Mouse (Mus musculus): ENCODE results near the gene Gpc3.
"Not testable (repeated sequence)": the region's sequence is repeated elsewhere in the genome, so short reads cannot be mapped to it uniquely, and the experiment has no call there.

The Gpc3 gene

DNA sequence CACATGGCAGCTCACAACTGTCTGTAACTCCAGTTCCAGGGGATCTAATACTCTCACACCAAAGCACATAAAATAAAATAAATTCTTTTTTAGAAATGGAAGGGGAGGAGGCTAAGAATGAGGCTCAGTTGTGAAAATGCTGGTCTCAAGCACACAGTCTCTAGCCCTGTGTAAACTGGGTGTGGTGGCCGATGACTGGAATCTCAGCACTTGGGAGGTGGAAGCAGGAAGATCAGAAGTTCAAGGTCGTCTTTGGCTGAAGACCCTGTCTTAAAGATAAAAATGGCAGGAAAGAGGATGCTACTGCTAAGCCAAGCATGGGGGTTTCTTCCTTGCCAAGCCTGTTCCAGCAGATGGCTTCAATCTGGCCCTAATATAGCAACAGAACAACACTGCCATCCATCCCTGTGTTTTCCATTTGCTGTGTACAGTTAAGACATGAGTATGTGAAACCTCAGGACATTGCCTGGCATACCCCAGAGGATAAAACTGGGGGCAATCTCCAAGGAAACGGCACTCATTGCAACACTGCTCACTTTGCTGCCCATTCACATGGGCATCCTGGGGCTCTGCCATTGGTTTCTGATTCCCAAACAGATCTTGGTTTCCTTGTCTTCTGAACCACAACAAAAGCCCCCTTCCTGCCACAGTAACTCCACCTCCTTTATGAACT lies 334.9 kb downstream of the Gpc3 start:
- CTCF ChIA-PET, result no interaction called here

DNA sequence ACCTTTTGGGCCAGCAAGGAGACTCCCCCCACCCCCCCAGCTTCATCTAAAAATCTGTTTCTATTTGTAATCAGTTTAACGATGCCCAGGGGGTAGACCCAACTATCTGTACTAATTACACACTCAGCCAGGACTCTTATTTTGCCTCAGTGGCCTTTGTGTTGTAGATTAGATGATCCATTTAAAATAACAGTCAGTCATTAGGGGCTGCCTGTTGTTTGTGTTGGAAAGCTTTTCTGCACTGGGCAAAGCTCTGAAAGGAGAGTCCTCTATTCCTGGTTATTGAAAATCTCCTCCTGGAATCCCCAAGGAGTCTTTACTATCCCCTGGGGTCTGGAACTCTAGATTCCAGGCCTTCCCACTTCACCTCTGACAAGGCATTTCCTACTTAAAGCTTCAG lies 336.2 kb downstream of the Gpc3 start:
- CTCF ChIA-PET, result no interaction called here

DNA sequence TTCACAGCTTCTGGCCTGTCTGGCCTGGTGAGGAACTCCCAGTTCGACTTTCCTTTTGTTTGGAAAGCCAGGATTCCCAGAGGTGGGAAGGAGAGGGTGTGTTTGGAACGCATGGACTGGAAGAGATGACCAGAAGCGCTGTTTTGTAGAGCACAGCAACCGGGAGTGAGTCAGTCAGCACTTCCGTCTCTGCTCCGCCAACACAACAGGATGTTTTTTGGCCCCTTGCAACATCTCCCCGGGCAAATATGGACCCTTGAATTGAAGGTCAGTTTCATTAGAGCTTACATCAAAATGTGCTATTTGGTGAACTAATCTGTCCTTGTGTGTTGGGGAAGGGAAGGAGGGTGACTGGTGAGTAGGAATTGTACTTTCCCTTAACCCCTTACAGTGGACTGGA lies 340.7 kb downstream of the Gpc3 start:
- CTCF ChIA-PET, result no interaction called here

DNA sequence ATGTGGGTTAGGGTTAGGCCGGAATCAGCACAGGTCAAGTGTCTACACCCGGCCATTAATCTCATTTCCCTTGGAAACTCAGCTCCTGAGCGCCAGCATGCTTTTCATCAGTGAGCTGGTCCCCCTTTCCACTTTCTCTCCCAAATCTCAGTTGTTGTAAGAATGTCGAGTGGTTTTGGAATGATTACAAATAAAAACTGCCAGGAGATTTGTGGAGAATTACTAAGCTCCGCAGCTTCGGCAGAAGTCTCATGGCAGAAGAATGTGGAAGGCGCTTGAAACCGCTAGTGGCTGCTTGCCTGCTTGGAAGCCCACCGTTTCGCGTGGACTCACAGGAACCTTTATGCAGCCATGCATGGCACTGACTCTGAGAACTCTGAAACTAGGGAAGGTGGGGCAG lies 351.8 kb downstream of the Gpc3 start:
- CTCF ChIA-PET, result no interaction called here

DNA sequence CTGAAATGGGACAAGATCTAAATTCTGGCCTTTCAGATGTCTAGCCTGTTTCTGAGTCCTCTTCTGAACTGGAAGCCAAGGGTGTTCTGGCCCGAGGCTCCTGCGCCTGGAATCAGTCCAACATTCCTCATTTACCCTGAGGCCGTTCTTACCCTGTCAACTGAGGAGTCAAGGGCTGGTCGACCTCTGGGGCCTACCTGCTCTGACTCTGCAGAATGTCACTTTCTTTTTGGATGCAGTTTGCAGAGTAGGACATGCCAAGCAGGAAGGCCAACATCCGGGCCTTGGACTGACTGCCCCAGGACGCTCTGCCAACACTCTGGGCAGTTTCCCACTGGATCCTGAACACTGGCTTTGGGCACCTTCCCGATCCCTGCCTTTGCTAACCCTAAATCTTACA lies 352.2 kb downstream of the Gpc3 start:
- CTCF ChIA-PET, result no interaction called here

- CTCF ChIA-PET, result not testable (repeated sequence)
These were observed 354.0 kb downstream of the Gpc3 start for GRCm38 (mm10) chrX:52259771-52260170.

DNA sequence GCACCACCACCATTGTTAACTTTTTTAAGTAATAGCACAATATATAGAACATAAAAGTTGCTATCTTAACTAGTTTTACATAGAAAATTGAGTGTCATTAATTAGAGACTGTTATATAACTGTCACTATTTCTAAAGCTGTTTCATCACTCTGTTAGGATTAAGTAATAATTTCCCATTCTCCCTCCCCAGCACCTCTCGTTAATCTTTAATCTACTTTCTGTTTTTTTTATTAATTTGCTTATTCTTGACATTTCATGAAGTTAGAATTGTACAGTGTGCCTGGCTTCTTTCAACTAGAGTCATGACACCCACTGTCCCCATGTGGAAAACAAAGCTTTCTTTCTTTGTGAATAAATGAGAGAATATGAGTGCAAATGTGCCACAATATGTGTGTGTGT lies 359.2 kb downstream of the Gpc3 start:
- CTCF ChIA-PET, result no interaction called here

GRCm38 (mm10) chrX:52245694-52246297 lies 368.0 kb downstream of the Gpc3 start:
- CTCF ChIA-PET, result no interaction called here

DNA sequence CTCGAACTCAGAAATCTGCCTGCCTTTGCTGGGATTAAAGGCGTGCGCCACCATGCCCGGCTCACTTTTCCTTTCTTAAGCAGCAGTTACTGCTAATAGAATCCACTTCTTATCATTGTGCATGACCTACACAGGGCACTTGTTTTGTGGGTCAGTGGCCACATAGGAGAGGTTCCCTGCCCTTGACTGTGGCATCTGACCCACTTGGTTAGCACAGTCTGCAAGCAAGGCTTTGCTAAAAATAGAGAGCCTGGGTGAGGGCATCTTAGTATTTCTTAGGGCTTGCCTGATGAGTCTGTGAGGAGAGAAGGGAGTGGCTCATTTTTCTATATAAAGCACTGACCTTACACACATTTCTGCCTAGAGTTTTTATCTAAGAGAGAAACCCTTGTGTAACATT lies 376.3 kb downstream of the Gpc3 start:
- CTCF ChIA-PET, result no interaction called here

DNA sequence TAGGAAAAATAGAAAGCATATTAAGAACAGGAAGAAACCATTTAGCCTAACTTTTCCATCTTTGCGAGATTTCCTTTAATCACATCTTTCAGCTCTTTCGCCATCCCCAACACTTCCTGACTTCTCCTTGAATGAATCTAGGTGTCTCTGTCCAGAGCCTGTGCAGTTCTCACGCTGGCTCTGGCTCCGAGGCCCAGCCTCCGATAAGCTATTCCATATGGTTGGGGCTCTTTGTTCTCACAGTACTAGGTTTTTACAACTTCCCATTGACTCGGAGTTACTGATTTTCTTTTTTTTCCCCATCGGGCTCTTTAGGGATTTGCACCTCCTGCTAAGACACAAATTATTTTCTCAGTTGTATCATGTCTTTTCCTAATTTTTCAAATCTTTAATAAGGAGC lies 381.8 kb downstream of the Gpc3 start:
- CTCF ChIA-PET, result no interaction called here

- CTCF ChIA-PET, result no interaction called here
These were observed 383.0 kb downstream of the Gpc3 start for GRCm38 (mm10) chrX:52230711-52231110.

Data from spleen, embryonic (tissue).